Comparison of ENCODE assay signal across 7 mouse cellular contexts in genomic region chr3:86976546-86976945, GRCm38 (mm10). TPM values are rescaled to one million over a fixed set of nuclear protein-coding genes. Genes with fewer than 3 reads are reported as not detected.
DNase-seq lines count a peak whose midpoint lies in the region.

No protein-coding gene starts in this region.

- peak; percentile 88 for DNase-seq in CD4-positive, CD25-positive, alpha-beta regulatory T cell, adult 2 months (ENCODE audit: low read depth, low spot score)
- DNase-seq in MN1 (ENCODE audit: low spot score): peak; percentile 86
- peak; percentile 88 to 93 for DNase-seq in cerebellum, postnatal 14 days
- peak; percentile 45 for DNase-seq in gastrocnemius, postnatal 10 days
- DNase-seq in layer of hippocampus, adult 8-10 months (ENCODE audit: low spot score in 2 of 2): peak; percentile 51 to 78
- peak; percentile 88 for DNase-seq in lung, postnatal 36 days
- peak; percentile 76 for DNase-seq in right cerebral cortex, postnatal 10 days (ENCODE audit: low spot score in 2 of 2)

RNA-seq across cellular contexts. Expression of gene Cd1d1, which starts 22.7 kb away (rescaled TPM):
- 10 to 100 TPM in 1 of 2 experiments, 1 to 10 TPM in 1; 6.9 to 12.3 TPM for total RNA-seq in gastrocnemius, postnatal 10 days (2021)
- total RNA-seq in layer of hippocampus, adult 8-10 months (2022): 1 to 10 TPM in 3 of 4 experiments, under 1 TPM in 1; 0.41 to 2.3 (median 1.6) TPM

RNA-seq across cellular contexts. Expression of gene Dclk2, which starts 55.9 kb away (rescaled TPM):
- 1 to 10 TPM; 3.7 to 6.2 TPM for total RNA-seq in gastrocnemius, postnatal 10 days (2021)
- total RNA-seq in layer of hippocampus, adult 8-10 months (2022): 100 to 1,000 TPM in 2 of 4 experiments, 10 to 100 TPM in 2; 90.2 to 108 (median 99.6) TPM

Comparison
In these comparisons a context has a peak if more than half of its experiments do, and no peak if none do; other contexts are left out.
1. Peak in every context shown above with its lines: DNase-seq.
2. RNA of gene Dclk2, which starts 55.9 kb away (total RNA-seq): 90.2 to 108 TPM in layer of hippocampus, adult 8-10 months; 3.7 to 6.2 TPM in gastrocnemius, postnatal 10 days; every median in the first group is over 10 times any median in the second.